In genomic region chr13:21917040-21917439, GRCm38 (mm10) we compare ENCODE assay signal across 8 mouse cellular contexts. TPM values are rescaled to one million over a fixed set of nuclear protein-coding genes. Genes with fewer than 3 reads are reported as not detected.
DNase-seq lines count a peak whose midpoint lies in the region; ATAC-seq lines count a peak whose summit lies in the region.

No protein-coding gene starts in this region.

- peaks cover 26% of the 10 kb centered on the region; the same call in 1 of the 2 replicates for H3K27me3 ChIP-seq in midbrain, embryonic 10.5 days (ENCODE audit: low read depth, poor library complexity, severe bottlenecking)
- peaks cover 46% of the 10 kb centered on the region for H3K27me3 ChIP-seq in midbrain, embryonic 16.5 days (ENCODE audit: control insufficient read depth, insufficient read depth, low read depth, low read length)
- peaks cover 84% of the 10 kb centered on the region for H3K27me3 ChIP-seq in neural tube, embryonic 13.5 days

- no peak overlapping the region for H3K9ac ChIP-seq in midbrain, embryonic 16.5 days (ENCODE audit: low read depth, low read length)
- no peak overlapping the region for H3K9ac ChIP-seq in neural tube, embryonic 13.5 days

- 1% methylated on average over 13 of the region's 13 CpGs for WGBS in midbrain, embryonic 10.5 days
- 5% methylated on average over 13 of the region's 13 CpGs for WGBS in midbrain, embryonic 16.5 days
- 2% methylated on average over 13 of the region's 13 CpGs for WGBS in neural tube, embryonic 13.5 days

- H3K4me3 ChIP-seq in midbrain, embryonic 10.5 days: peak overlapping the region; percentile 56
- H3K4me3 ChIP-seq in midbrain, embryonic 16.5 days (ENCODE audit: low read depth, low read length): no peak overlapping the region
- no peak overlapping the region for H3K4me3 ChIP-seq in neural tube, embryonic 13.5 days

- no peaks in the 10 kb centered on the region for H3K9me3 ChIP-seq in midbrain, embryonic 10.5 days (replicated peaks)
- H3K9me3 ChIP-seq in midbrain, embryonic 16.5 days (replicated peaks; ENCODE audit: control insufficient read depth, low read length, poor library complexity, severe bottlenecking): no peaks in the 10 kb centered on the region
- H3K9me3 ChIP-seq in neural tube, embryonic 13.5 days: no peaks in the 10 kb centered on the region

- H3K27ac ChIP-seq in midbrain, embryonic 10.5 days (replicated peaks): no peak overlapping the region
- no peak overlapping the region for H3K27ac ChIP-seq in midbrain, embryonic 16.5 days (ENCODE audit: low read length)
- no peak overlapping the region for H3K27ac ChIP-seq in neural tube, embryonic 13.5 days (replicated peaks)

- no peaks in the 10 kb centered on the region for H3K36me3 ChIP-seq in midbrain, embryonic 10.5 days
- H3K36me3 ChIP-seq in midbrain, embryonic 16.5 days (ENCODE audit: control insufficient read depth, insufficient read depth, low read length): no peaks in the 10 kb centered on the region
- no peaks in the 10 kb centered on the region for H3K36me3 ChIP-seq in neural tube, embryonic 13.5 days

- H3K4me1 ChIP-seq in midbrain, embryonic 10.5 days: peaks cover 24% of the 10 kb centered on the region
- peaks cover 9% of the 10 kb centered on the region for H3K4me1 ChIP-seq in midbrain, embryonic 16.5 days (ENCODE audit: control insufficient read depth, insufficient read depth, low read length)
- H3K4me1 ChIP-seq in neural tube, embryonic 13.5 days (replicated peaks): peaks cover 19% of the 10 kb centered on the region

- intact Hi-C loops in left cerebral cortex, postnatal 4 days (cut with DNase I): loop anchor here (10.0 kb wide), 1 partner anchor 108 kb away; no protein-coding TSS in a partner anchor

- peak; percentile 84 for DNase-seq in midbrain, embryonic 10.5 days (ENCODE audit: low spot score)
- peak; percentile 88 for DNase-seq in c-Kit-positive CD71-positive TER-119-negative erythroid progenitor cells, embryonic 14.5 days (ENCODE audit: low read depth)
- DNase-seq in induced T-regulatory cell, adult 2 months (ENCODE audit: low read depth): peak; percentile 72
- DNase-seq in frontal cortex, adult 2 months (ENCODE audit: extremely low spot score in 1 of 2, low spot score in 1 of 2): no peak
- no peak for DNase-seq in frontal cortex, postnatal 14 days (ENCODE audit: low spot score in 2 of 2)
- no peak for DNase-seq in left cerebral cortex, postnatal 4 days

- no peak for ATAC-seq in midbrain, embryonic 16.5 days
- no peak for ATAC-seq in neural tube, embryonic 13.5 days (ENCODE audit: low read depth)

- H3K4me2 ChIP-seq in midbrain, embryonic 16.5 days (ENCODE audit: low read length): no peak overlapping the region
- H3K4me2 ChIP-seq in neural tube, embryonic 13.5 days: peak overlapping the region; percentile 55

RNA-seq across cellular contexts. Expression of gene Zfp184, which starts 27.9 kb away (rescaled TPM):
- polyA plus RNA-seq in midbrain, embryonic 10.5 days (2016; fragmentation: Nextera tagmentation; extraction: Ambion mirVana): 23.8 and 24.8 TPM in 2 replicates
- polyA plus RNA-seq in midbrain, embryonic 16.5 days (2015; fragmentation: Nextera tagmentation; extraction: Ambion mirVana): 12.0 and 13.7 TPM in 2 replicates
- 16.0 and 16.3 TPM in 2 replicates for polyA plus RNA-seq in neural tube, embryonic 13.5 days (2015; fragmentation: Nextera tagmentation; extraction: Ambion mirVana)
- polyA plus RNA-seq in frontal cortex, adult 2 months (2012; rRNA removed): 2.2 and 2.6 TPM in 2 replicates
- total RNA-seq in left cerebral cortex, postnatal 4 days (2021): 10 to 100 TPM; 12.1 to 14.0 TPM

Comparison
In these comparisons a context has a peak if more than half of its experiments do, and no peak if none do; other contexts are left out.
1. DNase-seq: peak in midbrain, embryonic 10.5 days (single experiment), c-Kit-positive CD71-positive TER-119-negative erythroid progenitor cells, embryonic 14.5 days (single experiment) and induced T-regulatory cell, adult 2 months (single experiment); none in frontal cortex, adult 2 months (0 of 2), frontal cortex, postnatal 14 days (0 of 2) and left cerebral cortex, postnatal 4 days (single experiment).